Comparison of ENCODE assay signal across 15 mouse cellular contexts in the genomic region with DNA sequence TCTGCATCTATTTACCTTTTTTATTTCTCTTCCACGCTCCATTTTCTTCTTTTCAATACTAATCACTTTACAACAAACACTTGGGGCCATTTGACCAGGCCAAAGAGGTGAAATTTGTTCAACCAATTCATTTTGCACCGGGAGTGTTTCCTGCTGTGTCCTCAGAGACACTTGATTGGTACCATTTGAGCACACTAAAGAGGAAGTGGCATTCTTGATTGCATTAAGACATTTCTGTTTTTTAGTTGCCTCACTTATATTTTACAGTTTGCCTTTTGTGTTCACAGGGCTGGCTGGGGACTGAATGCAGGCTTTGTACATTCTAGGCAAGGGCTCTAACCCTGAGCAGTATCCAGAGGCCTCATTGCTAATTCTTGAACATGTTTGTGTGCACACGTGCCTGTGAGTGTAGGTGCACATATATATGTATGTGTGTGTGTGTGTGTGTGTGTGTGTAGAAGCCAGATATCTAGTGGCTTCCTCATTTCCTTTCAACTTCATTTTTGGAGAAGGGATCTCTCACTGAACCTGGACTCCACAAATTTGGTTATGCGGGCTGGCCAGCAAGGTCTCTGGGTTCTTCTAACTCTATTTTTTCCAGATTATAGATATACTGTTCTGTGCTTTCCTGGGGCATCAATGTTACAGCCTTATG.
DNase-seq lines count a peak whose midpoint lies in the region; ATAC-seq lines count a peak whose summit lies in the region.
"Had no signal": no experiment of that assay in that cellular context is flagged by ENCODE, and none has a peak within 500 bp of the region (broad histone marks: within the 10 kb centered on the region; RNA-seq: fewer than 3 reads in every experiment).

No protein-coding gene starts in this region.

- peak; percentile 11 to 12 for DNase-seq in spleen, postnatal 36 days (ENCODE audit: low spot score in 2 of 2)
- DNase-seq in spleen, adult 18-20 months, result no peak
- DNase-seq in adrenal gland, adult 2 months, result no peak
- DNase-seq in cerebellum, adult 9-10 months, result no peak
- DNase-seq: adrenal gland, postnatal 25 days; cerebellum, adult 2 months; cerebellum, postnatal 14 days; forebrain, postnatal 0 days; gastrocnemius, postnatal 36 days; heart, adult 2 months had no signal

- peak; percentile 80 for ATAC-seq in granulocyte monocyte progenitor cell, adult 5-6 weeks (replicated peaks; ENCODE audit: poor library complexity, severe bottlenecking)
- ATAC-seq in neutrophil, adult 5-6 weeks (ENCODE audit: extremely low read depth, insufficient number of reproducible peaks, low FRiP score, poor library complexity, severe bottlenecking), result peak; percentile 55
- ATAC-seq: activated CD4-positive, CD25-positive, alpha-beta regulatory T cell, adult 4 months; forebrain, embryonic 13.5 days; forebrain, postnatal 0 days; intestine, embryonic 16.5 days had no signal

Comparison
In these comparisons a context has a peak if more than half of its experiments do, and no peak if none do; other contexts are left out.
1. DNase-seq: peak in spleen, postnatal 36 days (2 of 2); none in spleen, adult 18-20 months (0 of 2), adrenal gland, adult 2 months (single experiment) and cerebellum, adult 9-10 months (single experiment).